Mouse (Mus musculus): ENCODE results near the gene Pabpc4. TPM values are rescaled to one million over a fixed set of nuclear protein-coding genes. Genes with fewer than 3 reads are reported as not detected.
A peak's percentile ranks its signal among the peaks of the same experiment; 100 is the strongest.

Pabpc4 gene
- polyA plus RNA-seq, 1 experiment from 2014 or later, result 47.7 TPM

DNA sequence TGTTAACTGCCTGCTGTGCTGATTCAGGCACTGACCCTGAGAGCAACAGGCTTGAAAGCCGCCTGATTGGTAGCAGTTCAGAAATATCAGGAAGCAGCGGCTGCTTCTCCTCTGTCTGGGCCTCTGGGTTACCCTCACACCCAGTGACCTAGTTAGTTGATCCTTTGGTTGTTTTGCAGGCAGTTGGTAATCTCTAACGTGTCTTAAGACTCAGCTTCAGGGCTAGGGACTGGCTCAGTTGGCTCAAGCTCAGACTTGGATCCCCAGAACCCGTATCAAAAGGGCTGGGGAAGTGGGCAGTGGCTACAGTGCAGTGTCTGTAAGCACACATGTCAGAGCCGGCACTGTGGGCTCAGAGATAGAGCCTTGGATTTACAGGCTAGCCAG lies 34.0 kb downstream of the Pabpc4 start:
- H3K36me3 ChIP-seq (ENCODE audit: insufficient read depth, low read length), result peaks cover 94% of the 10 kb centered on the region
- H3K9me3 ChIP-seq (ENCODE audit: low read length), result no peaks in the 10 kb centered on the region
- no peaks in the 10 kb centered on the region for H3K27me3 ChIP-seq (ENCODE audit: insufficient read depth, low read length)
- WGBS, result 88% methylated on average over 5 of the region's 5 CpGs
- no peak overlapping the region for H3K4me2 ChIP-seq (replicated peaks; ENCODE audit: low read depth, low read length)
- H3K4me1 ChIP-seq (ENCODE audit: insufficient read depth, low read length), result no peaks in the 10 kb centered on the region
- H3K9ac ChIP-seq (replicated peaks; ENCODE audit: low read length), result no peak overlapping the region
- H3K4me3 ChIP-seq (ENCODE audit: low read length), result no peak overlapping the region
- no peak for ATAC-seq (ENCODE audit: low FRiP score, low TSS enrichment)
- no peak overlapping the region for H3K27ac ChIP-seq (ENCODE audit: low read length)

DNA sequence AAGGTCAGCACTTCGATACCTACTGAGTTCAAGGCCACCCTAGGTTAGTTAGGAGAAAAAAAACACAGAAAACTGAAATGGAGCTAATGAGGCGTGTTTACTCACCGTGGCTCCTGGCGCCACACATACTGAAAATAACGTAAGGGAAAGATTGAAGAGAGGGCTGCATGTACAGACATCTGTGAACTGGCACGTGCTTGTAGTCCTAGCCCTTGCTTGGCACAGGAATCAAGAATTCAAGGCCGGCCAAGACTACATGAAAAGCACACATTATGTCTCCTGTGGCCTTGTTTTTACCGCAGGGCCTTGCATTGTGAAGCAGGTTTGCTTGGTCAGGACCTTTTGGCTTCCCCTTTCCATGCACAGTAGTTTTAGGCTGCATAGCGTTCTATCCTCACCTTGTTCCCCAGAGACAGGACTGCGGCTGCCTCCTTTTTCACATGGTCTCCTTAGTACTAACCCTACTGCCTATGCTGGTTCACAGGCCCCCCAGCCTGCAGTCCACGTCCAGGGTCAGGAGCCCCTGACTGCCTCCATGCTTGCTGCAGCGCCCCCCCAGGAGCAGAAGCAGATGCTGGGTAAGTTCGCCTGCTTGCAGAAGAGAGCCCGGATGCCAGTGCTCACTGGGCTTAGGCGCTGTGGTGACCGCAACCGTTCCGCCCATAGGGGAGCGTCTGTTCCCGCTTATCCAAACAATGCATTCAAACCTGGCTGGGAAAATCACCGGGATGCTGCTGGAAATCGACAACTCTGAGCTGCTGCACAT lies 35.2 kb downstream of the Pabpc4 start:
- Histone ChIP-seq H3K27me3 (ENCODE audit: insufficient read depth, low read length) (no peaks in the 10 kb centered on the region), H3K36me3 (ENCODE audit: insufficient read depth, low read length) (peaks cover 93% of the 10 kb centered on the region), H3K4me3 (ENCODE audit: low read length) (no peak overlapping the region), H3K4me2 (replicated peaks; ENCODE audit: low read depth, low read length) (no peak overlapping the region), H3K27ac (ENCODE audit: low read length) (no peak overlapping the region), H3K9ac (replicated peaks; ENCODE audit: low read length) (no peak overlapping the region), H3K9me3 (ENCODE audit: low read length) (no peaks in the 10 kb centered on the region), H3K4me1 (ENCODE audit: insufficient read depth, low read length) (no peaks in the 10 kb centered on the region)
- ATAC-seq (ENCODE audit: low FRiP score, low TSS enrichment), result no peak
- WGBS, result 93% methylated on average over 20 of the region's 22 CpGs

DNA sequence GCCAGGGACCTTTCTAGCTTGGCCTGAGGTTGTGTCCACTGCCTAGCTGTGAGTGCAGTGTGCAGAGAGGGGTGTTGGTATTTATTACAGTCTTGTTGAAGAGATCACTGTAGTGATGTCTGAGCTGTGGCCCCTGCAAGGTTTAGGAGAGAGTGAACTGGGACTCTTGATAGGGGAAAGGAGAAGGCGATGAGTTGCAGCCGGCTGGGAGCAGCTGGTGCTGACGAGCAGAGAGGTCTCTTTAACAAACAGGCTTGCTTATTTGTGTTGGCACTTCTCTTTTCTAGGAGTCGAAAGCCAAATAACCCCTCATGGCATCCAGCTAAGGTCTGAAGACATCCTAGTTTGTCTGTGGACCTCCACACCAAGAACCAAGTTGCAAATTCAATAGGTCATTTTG lies 36.1 kb downstream of the Pabpc4 start:
- H3K9me3 ChIP-seq (ENCODE audit: low read length), result no peaks in the 10 kb centered on the region
- no peak overlapping the region for H3K27ac ChIP-seq (ENCODE audit: low read length)
- H3K27me3 ChIP-seq (ENCODE audit: insufficient read depth, low read length), result no peaks in the 10 kb centered on the region
- H3K36me3 ChIP-seq (ENCODE audit: insufficient read depth, low read length), result peaks cover 93% of the 10 kb centered on the region
- 65% methylated on average over 4 of the region's 4 CpGs for WGBS
- no peak for ATAC-seq (ENCODE audit: low FRiP score, low TSS enrichment)
- H3K4me3 ChIP-seq (ENCODE audit: low read length), result no peak overlapping the region
- no peak overlapping the region for H3K9ac ChIP-seq (replicated peaks; ENCODE audit: low read length)
- no peaks in the 10 kb centered on the region for H3K4me1 ChIP-seq (ENCODE audit: insufficient read depth, low read length)
- no peak overlapping the region for H3K4me2 ChIP-seq (replicated peaks; ENCODE audit: low read depth, low read length)

DNA sequence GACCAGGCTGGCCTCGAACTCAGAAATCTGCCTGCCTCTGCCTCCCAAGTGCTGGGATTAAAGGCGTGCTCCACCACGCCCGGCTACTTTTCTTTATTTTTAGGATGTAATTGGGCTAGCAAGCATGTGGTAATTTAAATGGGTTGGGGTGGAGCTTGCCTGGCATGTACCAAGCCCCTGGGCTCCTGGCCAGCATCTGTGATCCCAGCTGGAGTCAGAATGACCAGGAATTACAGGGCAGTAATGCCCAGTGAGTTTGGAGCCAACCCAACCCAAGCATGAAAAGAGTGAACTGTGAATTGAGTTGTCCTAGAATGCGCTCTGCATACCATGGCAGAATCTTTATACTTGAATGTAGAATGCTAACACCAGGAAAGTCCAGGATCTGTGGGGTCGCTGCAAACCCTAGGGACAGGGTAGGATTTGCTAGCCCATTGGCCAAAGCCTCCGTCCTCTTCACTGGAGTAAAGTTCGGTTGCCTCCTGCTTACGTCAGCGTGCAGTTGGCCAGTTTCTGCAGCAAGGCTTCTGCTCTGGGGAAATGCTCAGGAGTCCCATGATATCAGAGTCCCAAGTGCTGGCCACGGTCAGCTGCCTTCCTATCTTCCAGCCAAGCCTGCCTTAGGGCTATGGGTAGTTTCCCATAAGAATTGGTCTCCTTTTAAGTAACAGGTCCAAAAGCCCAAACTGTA lies 37.0 kb downstream of the Pabpc4 start:
- Histone ChIP-seq H3K9me3 (ENCODE audit: low read length) (no peaks in the 10 kb centered on the region), H3K9ac (replicated peaks; ENCODE audit: low read length) (no peak overlapping the region), H3K4me2 (replicated peaks; ENCODE audit: low read depth, low read length) (no peak overlapping the region), H3K4me3 (ENCODE audit: low read length) (no peak overlapping the region), H3K27ac (ENCODE audit: low read length) (no peak overlapping the region), H3K27me3 (ENCODE audit: insufficient read depth, low read length) (no peaks in the 10 kb centered on the region), H3K4me1 (ENCODE audit: insufficient read depth, low read length) (no peaks in the 10 kb centered on the region), H3K36me3 (ENCODE audit: insufficient read depth, low read length) (peaks cover 90% of the 10 kb centered on the region)
- no peak for ATAC-seq (ENCODE audit: low FRiP score, low TSS enrichment)
- WGBS, result 95% methylated on average over 11 of the region's 11 CpGs

DNA sequence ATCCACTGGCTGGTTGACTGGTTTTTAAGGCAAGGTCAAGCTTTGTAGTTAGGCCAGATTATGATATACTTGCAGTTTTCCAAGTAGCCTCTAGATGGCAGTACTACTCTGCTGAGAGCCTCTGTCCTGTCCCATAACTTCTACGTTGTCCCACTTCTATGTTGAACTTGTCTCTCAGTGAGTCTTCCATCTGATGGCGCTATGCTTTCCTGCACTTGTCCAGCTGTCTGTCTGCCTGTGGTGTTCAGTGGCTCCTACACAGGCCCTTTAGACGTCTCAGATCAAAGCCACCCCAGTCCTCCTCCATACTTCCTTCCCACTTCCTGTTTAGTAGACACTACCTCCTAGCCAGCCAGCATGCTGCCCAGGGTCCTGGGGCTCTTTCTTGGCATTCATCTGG lies 43.6 kb downstream of the Pabpc4 start:
- Histone ChIP-seq H3K27ac (ENCODE audit: low read length) (no peak overlapping the region), H3K4me2 (replicated peaks; ENCODE audit: low read depth, low read length) (no peak overlapping the region), H3K4me3 (ENCODE audit: low read length) (no peak overlapping the region), H3K4me1 (ENCODE audit: insufficient read depth, low read length) (no peaks in the 10 kb centered on the region), H3K9me3 (ENCODE audit: low read length) (no peaks in the 10 kb centered on the region), H3K27me3 (ENCODE audit: insufficient read depth, low read length) (no peaks in the 10 kb centered on the region), H3K36me3 (ENCODE audit: insufficient read depth, low read length) (peaks cover 33% of the 10 kb centered on the region), H3K9ac (replicated peaks; ENCODE audit: low read length) (no peak overlapping the region)
- WGBS, result 32% methylated on average over 3 of the region's 3 CpGs
- ATAC-seq (ENCODE audit: low FRiP score, low TSS enrichment), result peak; percentile 60

DNA sequence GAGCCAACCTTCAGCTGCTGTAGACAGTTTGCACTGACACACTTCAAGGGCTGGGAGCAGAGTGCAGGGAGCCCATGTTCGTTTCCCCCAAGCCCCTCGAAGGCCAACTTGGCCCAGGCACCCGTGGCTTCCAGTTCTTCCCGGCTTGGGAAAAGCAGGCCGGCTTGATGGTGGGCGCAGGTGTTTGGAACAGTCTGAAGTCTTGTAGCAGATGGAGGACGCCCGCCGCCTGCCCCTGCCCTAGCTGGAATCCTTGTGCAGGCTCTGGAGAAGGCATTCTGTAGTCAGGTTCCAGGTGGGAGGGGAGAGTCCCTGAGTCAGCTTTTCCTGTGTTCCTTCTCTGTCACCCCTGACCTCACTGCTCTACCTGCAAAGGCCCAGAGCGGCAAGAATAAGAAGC lies 44.8 kb downstream of the Pabpc4 start:
- Histone ChIP-seq H3K27ac (ENCODE audit: low read length) (no peak overlapping the region), H3K36me3 (ENCODE audit: insufficient read depth, low read length) (peaks cover 23% of the 10 kb centered on the region), H3K4me1 (ENCODE audit: insufficient read depth, low read length) (no peaks in the 10 kb centered on the region), H3K4me2 (replicated peaks; ENCODE audit: low read depth, low read length) (no peak overlapping the region), H3K4me3 (ENCODE audit: low read length) (no peak overlapping the region), H3K9me3 (ENCODE audit: low read length) (no peaks in the 10 kb centered on the region), H3K9ac (replicated peaks; ENCODE audit: low read length) (no peak overlapping the region), H3K27me3 (ENCODE audit: insufficient read depth, low read length) (no peaks in the 10 kb centered on the region)
- no peak for ATAC-seq (ENCODE audit: low FRiP score, low TSS enrichment)
- WGBS, result 84% methylated on average over 10 of the region's 10 CpGs

DNA sequence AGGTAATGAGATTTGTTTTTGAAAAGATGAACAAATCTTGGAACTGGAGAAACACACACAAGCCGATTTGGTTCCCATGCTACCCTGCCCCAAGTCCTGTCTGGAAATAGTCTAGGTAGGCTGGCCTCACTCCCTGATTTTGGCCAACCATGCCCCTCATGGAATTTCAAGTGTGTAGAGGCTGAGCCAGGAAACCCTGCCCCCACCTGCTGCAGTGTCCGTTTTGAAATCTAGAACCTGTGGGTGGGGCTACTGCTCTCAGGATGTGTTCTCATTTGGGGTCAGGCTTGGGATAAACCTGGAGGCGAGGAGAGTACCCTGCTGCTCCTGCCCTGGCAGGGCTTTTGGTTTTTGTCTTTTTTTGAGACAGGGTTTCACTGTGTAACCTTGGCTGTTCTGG lies 46.1 kb downstream of the Pabpc4 start:
- Histone ChIP-seq H3K4me2 (replicated peaks; ENCODE audit: low read depth, low read length) (no peak overlapping the region), H3K9ac (replicated peaks; ENCODE audit: low read length) (no peak overlapping the region), H3K9me3 (ENCODE audit: low read length) (no peaks in the 10 kb centered on the region), H3K27ac (ENCODE audit: low read length) (no peak overlapping the region), H3K4me1 (ENCODE audit: insufficient read depth, low read length) (no peaks in the 10 kb centered on the region), H3K36me3 (ENCODE audit: insufficient read depth, low read length) (peaks cover 10% of the 10 kb centered on the region), H3K27me3 (ENCODE audit: insufficient read depth, low read length) (no peaks in the 10 kb centered on the region), H3K4me3 (ENCODE audit: low read length) (no peak overlapping the region)
- ATAC-seq (ENCODE audit: low FRiP score, low TSS enrichment), result no peak
- 43% methylated on average over 3 of the region's 3 CpGs for WGBS

DNA sequence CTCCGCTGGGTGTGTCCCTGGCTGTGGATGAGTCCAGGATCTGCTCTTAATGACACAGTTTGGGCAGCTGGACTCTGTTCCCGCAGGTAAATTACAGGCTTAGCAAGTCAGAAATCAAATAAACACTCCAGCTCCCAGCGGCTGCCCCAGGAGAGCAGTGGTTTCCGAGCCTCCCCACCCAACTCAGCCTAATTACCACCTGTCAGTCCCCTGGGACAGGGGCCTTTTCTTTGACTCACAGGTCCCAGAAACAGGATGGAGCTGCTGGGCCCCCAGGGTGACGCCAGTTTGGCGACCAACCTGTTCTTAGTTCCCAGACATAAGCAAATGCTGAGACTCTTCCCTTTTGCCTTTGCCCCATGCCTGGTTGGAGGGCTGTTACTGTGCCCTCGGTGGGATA lies 49.7 kb downstream of the Pabpc4 start:
- 83% methylated on average over 7 of the region's 7 CpGs for WGBS
- H3K4me3 ChIP-seq (ENCODE audit: low read length), result no peak overlapping the region
- ATAC-seq (ENCODE audit: low FRiP score, low TSS enrichment), result no peak

DNA sequence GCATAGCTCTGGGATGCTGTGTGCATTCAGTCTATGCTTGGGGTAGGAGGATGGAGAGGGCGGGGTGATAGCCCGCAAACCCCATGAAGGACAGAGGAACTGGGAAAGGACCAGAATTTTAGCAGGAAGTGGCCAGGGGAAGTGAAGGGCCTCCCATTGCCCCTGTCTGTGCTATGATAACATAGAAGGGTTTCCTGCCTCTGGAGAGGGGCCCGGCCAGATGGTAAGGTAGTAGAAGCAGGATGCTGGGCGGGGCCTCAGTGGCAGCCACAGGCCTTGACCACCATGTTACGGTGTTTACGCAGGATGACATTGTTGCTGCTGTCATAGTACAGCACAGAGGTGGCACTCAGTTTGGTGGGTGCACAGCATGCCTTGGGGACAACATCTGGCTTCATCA lies 50.9 kb downstream of the Pabpc4 start:
- peak; percentile 26; the same call in 1 of the 2 replicates for ATAC-seq (ENCODE audit: low FRiP score, low TSS enrichment)
- H3K36me3 ChIP-seq (ENCODE audit: insufficient read depth, low read length), result no peaks in the 10 kb centered on the region
- no peak overlapping the region for H3K4me2 ChIP-seq (replicated peaks; ENCODE audit: low read depth, low read length)
- no peaks in the 10 kb centered on the region for H3K9me3 ChIP-seq (ENCODE audit: low read length)
- no peaks in the 10 kb centered on the region for H3K4me1 ChIP-seq (ENCODE audit: insufficient read depth, low read length)
- 73% methylated on average over 6 of the region's 6 CpGs for WGBS
- H3K27me3 ChIP-seq (ENCODE audit: insufficient read depth, low read length), result no peaks in the 10 kb centered on the region
- H3K27ac ChIP-seq (ENCODE audit: low read length), result no peak overlapping the region
- H3K9ac ChIP-seq (replicated peaks; ENCODE audit: low read length), result no peak overlapping the region
- H3K4me3 ChIP-seq (ENCODE audit: low read length), result no peak overlapping the region

More for the DNA sequence above, 49.7 kb downstream of the Pabpc4 start:
- Histone ChIP-seq H3K4me1 (ENCODE audit: insufficient read depth, low read length) (no peaks in the 10 kb centered on the region), H3K27me3 (ENCODE audit: insufficient read depth, low read length) (no peaks in the 10 kb centered on the region), H3K27ac (ENCODE audit: low read length) (no peak overlapping the region), H3K36me3 (ENCODE audit: insufficient read depth, low read length) (no peaks in the 10 kb centered on the region), H3K9me3 (ENCODE audit: low read length) (no peaks in the 10 kb centered on the region), H3K9ac (replicated peaks; ENCODE audit: low read length) (no peak overlapping the region), H3K4me2 (replicated peaks; ENCODE audit: low read depth, low read length) (no peak overlapping the region)

DNA sequence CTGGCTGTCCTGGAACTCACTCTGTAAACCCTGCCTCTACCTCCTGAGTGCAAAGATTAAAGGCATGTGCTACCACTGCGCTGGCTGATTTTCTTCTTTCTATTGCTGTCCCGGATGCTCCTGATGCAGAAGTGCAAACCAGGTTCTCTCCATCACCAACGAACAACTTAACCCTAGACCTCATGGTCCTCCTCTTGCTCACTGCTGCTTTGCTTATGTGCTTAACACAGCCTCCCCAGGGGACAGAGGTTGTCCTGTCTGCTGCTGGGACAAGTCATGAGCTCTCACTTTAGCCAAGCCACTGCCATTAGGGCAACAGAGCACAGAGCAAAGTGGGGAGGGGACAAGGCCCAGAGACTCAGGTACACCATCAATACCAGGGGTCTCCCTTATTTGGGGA lies 52.3 kb downstream of the Pabpc4 start:
- no peak overlapping the region for H3K4me3 ChIP-seq (ENCODE audit: low read length)
- ATAC-seq (ENCODE audit: low FRiP score, low TSS enrichment), result no peak
- H3K9ac ChIP-seq (replicated peaks; ENCODE audit: low read length), result no peak overlapping the region
- H3K36me3 ChIP-seq (ENCODE audit: insufficient read depth, low read length), result no peaks in the 10 kb centered on the region
- H3K9me3 ChIP-seq (ENCODE audit: low read length), result no peaks in the 10 kb centered on the region
- no peaks in the 10 kb centered on the region for H3K4me1 ChIP-seq (ENCODE audit: insufficient read depth, low read length)
- no peaks in the 10 kb centered on the region for H3K27me3 ChIP-seq (ENCODE audit: insufficient read depth, low read length)
- H3K4me2 ChIP-seq (replicated peaks; ENCODE audit: low read depth, low read length), result no peak overlapping the region
- no peak overlapping the region for H3K27ac ChIP-seq (ENCODE audit: low read length)
- WGBS, result 82% methylated on average over 3 of the region's 3 CpGs

Data from kidney, embryonic 16.5 days (tissue).